Mouse (Mus musculus) retina, adult 2 months (tissue): ENCODE results near the gene Mphosph9.
A peak's percentile ranks its signal among the peaks of the same experiment; 100 is the strongest.

Experiments used
- DNase-seq: peaks from one replicate; pipeline ENCODE4 v3.0.0-alpha.2; 2012; ENCODE audit warnings: low read depth, low spot score

The Mphosph9 gene

DNA sequence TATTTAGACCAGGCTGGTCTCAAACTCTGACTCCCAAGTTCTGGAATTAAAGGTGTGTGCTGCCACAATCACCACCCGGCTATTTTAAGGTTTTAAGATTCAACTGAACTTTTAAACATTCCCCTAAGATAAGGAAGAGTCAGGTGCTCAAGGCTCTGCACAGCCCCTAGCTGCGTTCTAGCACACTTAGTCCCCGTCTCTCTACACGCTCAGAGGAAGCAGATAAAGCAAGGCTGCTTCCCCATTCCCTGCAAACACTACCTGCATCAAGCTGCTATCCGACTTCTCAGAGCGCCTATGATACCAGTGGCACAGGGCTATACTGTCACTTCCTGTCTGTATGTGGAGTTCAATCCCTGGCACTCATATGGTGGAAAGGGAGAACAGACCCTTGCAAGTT lies 60.1 kb downstream of the Mphosph9 start:
- no peak for DNase-seq

- no peak for DNase-seq
These were observed 61.0 kb downstream of the Mphosph9 start for GRCm38 (mm10) chr5:124266821-124267220.

GRCm38 (mm10) chr5:124263246-124263645 lies 64.5 kb downstream of the Mphosph9 start:
- DNase-seq: no peak

DNA sequence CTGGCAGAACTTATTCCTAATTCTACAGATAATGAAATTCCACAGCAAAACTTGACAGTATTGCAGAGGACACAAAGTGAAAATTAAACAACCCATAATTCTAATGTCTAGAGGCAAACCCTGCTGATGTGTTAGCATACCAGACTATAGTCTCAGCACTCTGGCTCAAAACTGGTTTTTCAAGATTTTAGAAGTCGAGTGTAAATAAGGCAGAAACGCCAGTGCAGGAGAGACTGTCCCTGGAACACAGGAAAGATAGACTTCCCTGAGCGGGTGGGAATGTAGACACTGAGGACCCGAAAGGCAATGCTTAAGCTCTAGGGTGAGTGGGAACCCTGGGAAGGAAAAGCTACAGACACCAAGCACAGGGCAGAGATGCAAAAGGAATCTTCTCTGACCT lies 65.7 kb downstream of the Mphosph9 start:
- DNase-seq: no peak

DNA sequence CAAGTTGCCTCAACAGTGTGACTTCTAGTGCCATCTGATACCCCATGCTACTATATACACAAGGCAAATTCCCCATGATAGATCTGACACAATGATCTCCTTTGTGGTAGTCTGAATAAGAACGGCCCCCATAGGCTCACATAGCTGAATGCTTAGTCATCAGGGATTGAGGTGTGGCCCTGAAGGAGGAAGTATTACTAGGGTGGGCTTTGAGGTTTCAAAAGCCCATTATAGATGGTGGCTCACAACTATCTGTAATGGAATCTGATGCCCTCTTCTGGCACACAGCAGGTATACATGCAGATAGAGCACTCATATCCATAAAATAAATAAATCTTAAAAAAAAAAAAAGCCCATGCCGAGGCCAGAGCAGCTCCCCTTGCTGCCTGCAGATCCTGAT lies 68.6 kb downstream of the Mphosph9 start:
- DNase-seq: no peak

DNA sequence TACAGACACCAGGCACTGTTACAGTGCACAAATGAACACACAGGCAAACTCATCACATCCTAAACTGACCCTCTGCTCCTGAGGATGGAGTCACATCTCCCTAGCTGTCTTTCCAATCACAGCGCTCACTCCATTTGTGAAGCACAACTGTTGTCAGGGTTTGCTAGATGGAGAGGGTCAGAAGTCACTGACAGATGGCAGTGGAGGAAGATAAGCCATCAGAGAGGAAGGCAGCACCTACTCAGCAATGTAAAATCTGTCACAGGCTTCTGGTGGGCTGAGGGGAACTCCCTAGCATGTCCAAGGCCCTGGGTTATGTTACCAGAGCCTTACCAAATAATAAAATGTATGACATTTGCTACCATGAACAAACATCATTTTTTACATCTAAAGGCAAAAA lies 69.7 kb downstream of the Mphosph9 start:
- DNase-seq: no peak

GRCm38 (mm10) chr5:124255141-124255540 lies 72.6 kb downstream of the Mphosph9 start:
- DNase-seq: no peak

GRCm38 (mm10) chr5:124253555-124253954 lies 74.2 kb downstream of the Mphosph9 start:
- DNase-seq: no peak

DNA sequence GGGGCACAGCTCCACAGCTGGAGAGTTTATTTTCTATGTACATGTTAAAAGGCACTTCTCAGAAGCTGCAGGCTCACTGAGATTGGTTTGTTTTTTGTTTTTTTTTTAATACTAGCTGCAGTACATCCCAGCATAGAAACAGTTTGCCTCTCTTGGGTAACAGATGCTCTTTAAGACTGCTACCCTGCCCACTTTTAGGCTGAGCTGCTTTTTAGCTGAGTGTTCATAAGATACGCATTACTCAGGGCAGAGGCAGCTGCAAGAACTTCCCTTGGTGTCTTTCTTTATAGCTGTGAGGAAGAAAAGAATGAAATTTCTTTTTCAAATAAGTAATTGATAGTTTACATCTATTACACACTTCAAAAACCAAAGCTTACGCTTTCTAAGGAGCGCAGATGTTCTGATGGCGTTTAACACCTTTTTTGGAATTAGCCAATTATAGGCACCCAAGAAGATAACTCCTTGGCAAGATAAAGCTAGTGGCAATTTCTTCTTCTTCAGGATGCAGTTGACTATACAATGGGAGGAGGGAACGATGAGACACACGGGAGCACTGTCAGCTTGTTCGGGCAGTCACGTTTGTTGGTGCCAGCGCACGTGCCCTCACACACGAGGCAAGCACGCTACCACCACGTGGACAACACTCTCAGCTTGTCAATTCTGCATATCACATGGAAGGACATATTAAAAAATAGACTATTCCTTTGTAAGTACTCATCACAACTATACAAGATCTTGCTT lies 75.0 kb downstream of the Mphosph9 start:
- DNase-seq: no peak

DNA sequence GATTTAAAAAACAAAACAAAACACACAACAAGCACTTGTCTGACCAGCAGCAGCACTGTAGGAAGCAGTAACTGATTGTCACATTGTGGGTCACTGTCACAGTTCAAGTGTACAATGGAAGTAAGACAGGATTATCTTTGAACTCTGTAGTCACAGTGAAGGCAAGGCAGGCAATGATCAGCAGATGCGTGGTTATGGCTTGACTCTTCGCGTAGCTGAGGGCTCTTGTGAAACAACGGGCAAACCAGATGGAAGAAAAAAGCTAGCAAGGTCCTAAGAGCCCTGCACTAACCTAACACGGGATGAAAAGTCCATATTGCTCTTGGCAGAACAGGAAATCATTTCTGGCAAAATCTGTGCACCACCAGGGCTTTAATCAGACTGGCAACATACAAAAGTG lies 76.7 kb downstream of the Mphosph9 start:
- no peak for DNase-seq

- DNase-seq: no peak
These were observed 77.9 kb downstream of the Mphosph9 start, which contains the start of gene Pitpnm2 for GRCm38 (mm10) chr5:124249614-124250591. Gene Pitpnm2 (minus strand): TSS chr5:124249760.

DNA sequence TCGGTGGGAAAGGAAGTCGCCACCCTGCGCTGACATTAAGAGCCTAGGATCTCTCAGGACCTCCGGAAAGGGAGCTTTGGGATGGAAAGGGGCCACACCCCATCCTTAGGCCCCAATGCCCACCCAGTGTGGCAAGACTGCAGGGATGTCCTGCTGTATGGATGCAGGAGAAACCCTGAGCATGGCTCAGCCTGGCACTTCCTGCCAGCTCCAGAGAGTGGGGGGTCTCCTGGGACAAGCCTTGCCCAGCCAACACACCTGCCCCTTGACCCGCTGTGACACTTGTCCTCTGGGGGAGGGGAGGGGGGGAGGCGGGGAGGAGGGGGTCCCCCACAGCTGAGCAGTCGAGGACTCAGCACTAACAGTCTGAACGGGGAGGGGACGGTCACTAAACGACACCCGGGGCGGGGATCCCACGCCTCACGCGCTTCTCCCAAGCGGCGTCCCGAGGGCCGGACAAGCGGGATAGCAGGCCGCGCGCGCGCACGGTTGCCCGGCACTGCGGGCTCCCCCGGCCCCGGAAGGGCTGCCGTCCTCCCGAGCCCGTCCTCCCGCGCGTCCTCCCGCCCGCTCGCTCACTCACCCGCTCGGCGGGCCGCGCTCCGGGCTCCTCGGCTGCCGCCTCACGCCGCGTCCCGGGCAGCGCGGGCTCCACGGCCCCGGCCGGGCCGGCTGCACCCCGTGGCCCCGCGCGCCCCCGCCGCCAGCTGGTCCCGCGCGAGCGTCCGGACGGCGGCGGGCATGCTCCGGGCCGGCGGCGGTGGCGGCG lies 78.7 kb downstream of the Mphosph9 start:
- no peak for DNase-seq

DNA sequence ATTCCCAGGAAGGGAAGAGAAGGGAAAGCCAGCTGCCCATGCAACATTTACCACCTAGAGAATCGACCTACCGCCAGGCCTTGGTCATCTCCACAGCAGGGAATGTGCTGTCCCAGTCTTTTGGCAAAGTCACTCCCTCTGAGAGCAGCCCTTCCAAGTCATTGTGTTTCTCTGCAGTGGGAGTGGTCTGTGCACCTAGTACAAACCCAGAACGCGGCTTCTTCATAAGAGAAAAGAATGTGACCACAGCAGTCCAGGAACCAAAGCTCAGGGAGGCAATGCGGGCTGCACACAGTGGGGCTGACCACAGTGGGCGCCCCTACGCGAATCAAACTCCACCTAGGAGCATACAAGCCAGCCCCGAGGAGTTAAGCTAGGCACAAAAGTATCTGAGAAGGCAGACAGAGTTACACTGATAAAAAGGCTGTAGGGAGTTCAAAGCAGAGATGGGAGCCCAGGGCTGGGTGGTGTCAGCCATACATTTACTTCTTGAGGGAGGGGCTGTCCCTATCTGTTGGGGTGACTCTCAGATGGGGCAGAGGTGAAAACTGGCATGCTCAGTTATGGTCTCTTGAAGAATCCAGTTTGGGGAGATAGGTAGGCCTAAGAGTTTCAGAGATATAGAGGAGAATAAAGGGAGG lies 79.7 kb downstream of the Mphosph9 start:
- DNase-seq: no peak

DNA sequence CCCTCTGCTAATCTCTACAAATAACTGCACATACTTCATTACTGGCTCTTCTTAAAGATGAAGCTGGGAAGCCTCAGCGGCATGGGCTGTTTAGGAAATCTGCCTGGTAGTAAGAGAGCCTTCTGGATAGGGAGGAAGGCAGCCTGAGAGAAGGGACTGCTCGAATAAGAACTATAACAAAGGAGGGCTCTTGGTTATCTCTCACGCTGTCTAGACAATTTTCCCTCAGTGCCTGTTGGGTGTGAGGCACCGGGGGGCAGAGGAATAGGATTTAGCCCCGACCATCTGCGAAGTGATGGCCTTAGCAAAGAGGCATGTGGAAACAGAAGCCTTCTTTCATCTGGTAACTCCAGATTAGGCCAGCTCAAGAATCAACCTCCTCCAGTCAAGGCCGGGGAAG lies 80.5 kb downstream of the Mphosph9 start:
- no peak for DNase-seq

DNA sequence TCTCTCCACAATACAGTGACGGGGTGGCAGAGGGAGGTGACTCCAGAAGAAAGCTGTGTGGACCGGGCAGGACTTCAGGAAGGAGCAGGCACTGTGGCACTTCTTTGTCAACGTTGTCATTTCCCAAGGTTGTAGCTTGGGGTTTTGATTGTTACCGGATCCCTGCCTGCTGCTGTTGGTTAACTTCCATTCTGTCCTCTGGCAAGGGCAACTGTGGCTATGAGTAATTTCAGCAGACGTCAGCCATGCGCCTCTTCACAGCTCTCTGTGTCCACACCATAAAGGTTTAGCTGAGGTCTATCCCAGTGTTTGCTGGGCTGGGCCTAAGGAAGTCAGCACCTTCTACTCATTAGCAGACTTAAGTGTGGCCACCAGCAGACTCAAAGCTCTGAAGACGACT lies 82.9 kb downstream of the Mphosph9 start:
- DNase-seq: no peak

GRCm38 (mm10) chr5:124244449-124244848 lies 83.3 kb downstream of the Mphosph9 start:
- DNase-seq: no peak

DNA sequence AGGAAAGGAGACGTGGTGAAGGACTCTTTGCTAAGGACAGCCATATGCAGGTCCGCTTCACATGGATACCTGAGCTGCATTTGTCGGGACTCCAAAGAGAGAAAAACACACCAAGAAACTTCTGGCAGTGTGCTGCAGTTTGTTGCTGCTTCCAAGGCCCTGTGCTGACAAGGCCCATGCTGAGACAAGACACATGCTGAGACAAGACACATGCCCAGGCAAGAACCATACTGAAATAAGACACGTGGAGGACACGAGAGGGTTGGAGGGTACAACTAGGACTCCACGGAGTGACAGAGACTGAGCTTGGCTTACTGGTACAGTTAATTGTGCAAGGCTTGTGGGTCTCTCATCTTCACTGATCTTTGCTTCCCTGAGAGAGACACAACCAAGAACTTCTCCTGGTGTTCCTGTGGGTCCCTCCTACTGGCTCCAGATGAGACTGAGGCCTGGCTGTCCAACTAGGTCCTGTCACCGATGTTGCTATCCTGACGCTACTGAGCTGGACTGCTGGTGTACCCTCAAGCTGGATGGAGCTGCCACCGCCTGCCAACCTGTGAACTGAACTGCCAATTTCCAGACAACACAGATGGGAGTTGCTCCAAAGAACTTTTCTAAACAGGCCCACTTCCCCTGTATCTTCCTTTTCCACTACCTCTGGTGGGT lies 84.4 kb downstream of the Mphosph9 start:
- DNase-seq: no peak

GRCm38 (mm10) chr5:124241686-124242444 lies 85.9 kb downstream of the Mphosph9 start:
- no peak for DNase-seq

- peak; percentile 46 for DNase-seq
These were observed 86.7 kb downstream of the Mphosph9 start for GRCm38 (mm10) chr5:124240841-124241685.
